Mouse (Mus musculus) G1E (cell line): ENCODE data around the gene Ablim1. TPM values are rescaled to one million over a fixed set of nuclear protein-coding genes. Genes with fewer than 3 reads are reported as not detected.

Source experiments
- ATAC-seq: 2 replicates; pipeline ENCODE4 v1.8.0; 2016; ENCODE audit warnings: mild to moderate bottlenecking; ENCODE audit not compliant: insufficient number of reproducible peaks, poor library complexity, low FRiP score, severe bottlenecking; ENCODE audit errors: extremely low read depth
- DNase-seq: peaks from one replicate; pipeline ENCODE4 v3.0.0; 2012; ENCODE audit warnings: low spot score
- H3K27me3 ChIP-seq: 2 replicates; pipeline ENCODE4 v1.6.1; 2012; ENCODE audit warnings: mild to moderate bottlenecking, low read length, inconsistent platforms; ENCODE audit not compliant: insufficient read depth
- H3K36me3 ChIP-seq: replicated peaks from 2 replicates; pipeline ENCODE3; 2012; ENCODE audit warnings: mild to moderate bottlenecking, inconsistent platforms
- H3K4me1 ChIP-seq: 2 replicates; pipeline ENCODE4 v1.6.1; 2012; ENCODE audit warnings: low read depth, low read length, inconsistent platforms, mixed read lengths; ENCODE audit not compliant: insufficient read depth
- H3K4me3 ChIP-seq: 2 replicates; pipeline ENCODE4 v1.5.1; 2012; ENCODE audit warnings: low read depth, mild to moderate bottlenecking, inconsistent platforms, low read length, moderate library complexity, mixed read lengths
- H3K9me3 ChIP-seq: replicated peaks from 2 replicates; pipeline ENCODE4 v1.6.1; 2012; ENCODE audit warnings: inconsistent platforms
- CTCF ChIP-seq: IDR thresholded peaks from 2 replicates; pipeline ENCODE4 v1.5.1; 2012; ENCODE audit warnings: low read depth, low read length, inconsistent platforms, mixed read lengths
- GATA1 ChIP-seq: IDR thresholded peaks from 2 replicates; pipeline ENCODE4 v1.6.1; 2012; ENCODE audit warnings: borderline replicate concordance, low read length, inconsistent platforms, mixed read lengths
- GATA2 ChIP-seq: IDR thresholded peaks from 2 replicates; pipeline ENCODE4 v1.6.1; 2012; ENCODE audit warnings: low read depth, low read length, inconsistent platforms, borderline replicate concordance
- POLR2AphosphoS5 ChIP-seq: IDR thresholded peaks from 2 replicates; pipeline ENCODE4 v1.6.1; 2012; ENCODE audit warnings: low read depth, low read length, inconsistent platforms; ENCODE audit not compliant: insufficient replicate concordance
- TAL1 ChIP-seq: conservative IDR thresholded peaks from 2 replicates; pipeline ENCODE4 v1.6.1; 2012; ENCODE audit warnings: low read depth, low read length, inconsistent platforms, mixed read lengths
- polyA plus RNA-seq: library from polyadenylated mRNA; stranded (reverse); fragments of >175 nt; gene quantifications from 2 replicates; pipeline ENCODE4 v1.2.3, GENCODE M21; 2012
- total RNA-seq, 2 experiments: library from RNA; stranded (forward) in 1 of 2; stranded (reverse) in 1 of 2; fragments of 200-1000 nt in 1 of 2; fragments of >200 nt in 1 of 2; fragmentation: Nextera tagmentation in 1 of 2; gene quantifications; 2 replicates each; pipeline ENCODE4 v1.2.3; 2014 to 2017

The Ablim1 gene
- total and polyA plus RNA-seq, 3 experiments = 0.08 to 0.71 TPM; not detected in 1

GRCm38 (mm10) chr19:56998910-56999309 is 315.8 kb downstream of the Ablim1 start:
- DNase-seq = no peak
- no peak for ATAC-seq
- Histone ChIP-seq H3K27me3 (peaks cover 4% of the 10 kb centered on the region; the same call in 1 of the 2 replicates), H3K9me3 (no peaks in the 10 kb centered on the region), H3K4me3 (no peak overlapping the region), H3K36me3 (no peaks in the 10 kb centered on the region), H3K4me1 (no peaks in the 10 kb centered on the region)
- TF ChIP-seq POLR2AphosphoS5 (no peak), GATA1 (no peak), TAL1 (no peak), CTCF (no peak), GATA2 (no peak)

GRCm38 (mm10) chr19:56998331-56998730 is 316.4 kb downstream of the Ablim1 start:
- ATAC-seq (no peak), DNase-seq (no peak)
- no peak for TF ChIP-seq GATA1
- TF ChIP-seq POLR2AphosphoS5 = no peak
- TF ChIP-seq GATA2 = no peak
- TF ChIP-seq TAL1 = no peak
- TF ChIP-seq CTCF = no peak
- no peaks in the 10 kb centered on the region for H3K9me3 ChIP-seq
- no peaks in the 10 kb centered on the region for H3K4me1 ChIP-seq
- H3K36me3 ChIP-seq = no peaks in the 10 kb centered on the region
- H3K4me3 ChIP-seq = no peak overlapping the region
- peaks cover 4% of the 10 kb centered on the region; the same call in 1 of the 2 replicates for H3K27me3 ChIP-seq

GRCm38 (mm10) chr19:56997164-56997599 is 317.5 kb downstream of the Ablim1 start:
- ATAC-seq (no peak), DNase-seq (no peak)
- H3K9me3 ChIP-seq = no peaks in the 10 kb centered on the region
- H3K36me3 ChIP-seq = no peaks in the 10 kb centered on the region
- no peak overlapping the region for H3K4me3 ChIP-seq
- H3K4me1 ChIP-seq = no peaks in the 10 kb centered on the region
- peaks cover 4% of the 10 kb centered on the region; the same call in 1 of the 2 replicates for H3K27me3 ChIP-seq
- TF ChIP-seq POLR2AphosphoS5 (no peak), GATA2 (no peak), GATA1 (no peak), CTCF (no peak), TAL1 (no peak)

DNA sequence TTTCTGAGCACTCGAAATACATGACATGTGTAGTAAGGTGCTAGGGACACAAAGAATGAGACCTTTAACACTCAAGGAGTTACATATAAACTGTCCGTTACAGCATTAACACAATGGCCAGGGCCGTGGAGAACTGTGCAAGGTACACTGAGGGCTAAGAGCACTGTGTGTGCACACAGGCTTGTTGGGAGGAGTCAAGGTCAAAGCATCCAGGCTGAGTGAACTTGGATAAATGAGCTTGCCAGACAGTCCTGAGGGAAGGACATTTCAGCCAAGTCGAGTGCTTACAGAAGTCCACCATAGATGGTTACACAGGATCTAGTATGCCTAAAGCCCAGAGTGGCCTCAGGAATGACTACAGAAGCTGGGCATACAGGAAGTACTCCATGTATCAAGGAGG is 319.3 kb downstream of the Ablim1 start:
- Histone ChIP-seq H3K27me3 (peaks cover 4% of the 10 kb centered on the region; the same call in 1 of the 2 replicates), H3K4me3 (no peak overlapping the region), H3K9me3 (no peaks in the 10 kb centered on the region), H3K36me3 (no peaks in the 10 kb centered on the region), H3K4me1 (no peaks in the 10 kb centered on the region)
- DNase-seq (no peak), ATAC-seq (no peak)
- TF ChIP-seq GATA1 (no peak), TAL1 (no peak), CTCF (no peak), POLR2AphosphoS5 (no peak), GATA2 (no peak)

- ATAC-seq = no peak
- Histone ChIP-seq H3K9me3 (no peaks in the 10 kb centered on the region), H3K4me1 (no peaks in the 10 kb centered on the region), H3K36me3 (no peaks in the 10 kb centered on the region), H3K27me3 (peaks cover 4% of the 10 kb centered on the region; the same call in 1 of the 2 replicates), H3K4me3 (no peak overlapping the region)
- TF ChIP-seq GATA2 = no peak
- no peak for TF ChIP-seq GATA1
- TF ChIP-seq CTCF = no peak
- TF ChIP-seq TAL1 = no peak
- TF ChIP-seq POLR2AphosphoS5 = no peak
- no peak for DNase-seq
Measured at GRCm38 (mm10) chr19:56994653-56995052, 320.1 kb downstream of the Ablim1 start.

GRCm38 (mm10) chr19:56993763-56994162 is 321.0 kb downstream of the Ablim1 start:
- DNase-seq (no peak), ATAC-seq (no peak)
- Histone ChIP-seq H3K4me3 (no peak overlapping the region), H3K36me3 (no peaks in the 10 kb centered on the region), H3K27me3 (peaks cover 4% of the 10 kb centered on the region; the same call in 1 of the 2 replicates), H3K9me3 (no peaks in the 10 kb centered on the region), H3K4me1 (no peaks in the 10 kb centered on the region)
- TF ChIP-seq GATA2 = no peak
- TF ChIP-seq POLR2AphosphoS5 = no peak
- TF ChIP-seq GATA1 = no peak

DNA sequence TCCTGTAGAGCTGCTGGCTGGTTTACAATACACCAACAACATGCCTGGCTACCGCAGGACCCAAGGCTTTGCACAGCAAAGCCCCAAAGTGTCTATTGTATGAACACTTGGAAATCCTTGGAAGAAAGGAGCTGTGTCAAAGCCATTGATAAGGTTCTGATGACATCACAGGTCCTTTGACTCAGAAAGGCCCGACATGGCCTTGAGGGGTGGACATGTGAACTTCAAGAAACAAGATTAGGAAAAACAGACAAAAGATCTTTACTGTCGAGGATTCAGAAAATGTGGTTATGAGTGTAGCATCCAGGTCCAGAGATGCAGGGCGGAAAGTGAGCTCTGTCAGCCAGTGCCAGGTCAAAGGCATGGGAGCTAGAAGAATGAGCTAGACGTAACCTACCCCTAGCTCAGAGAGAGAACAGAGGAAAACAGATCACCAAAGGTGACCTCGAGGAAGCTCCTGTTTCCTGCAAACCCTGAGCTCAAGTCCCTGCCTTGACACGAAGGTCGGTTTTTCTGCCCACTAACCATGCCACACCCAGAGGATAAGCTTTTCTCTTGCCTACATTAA is 321.7 kb downstream of the Ablim1 start:
- Histone ChIP-seq H3K4me3 (no peak overlapping the region), H3K36me3 (no peaks in the 10 kb centered on the region), H3K27me3 (peaks cover 4% of the 10 kb centered on the region; the same call in 1 of the 2 replicates), H3K4me1 (no peaks in the 10 kb centered on the region), H3K9me3 (no peaks in the 10 kb centered on the region)
- no peak for ATAC-seq
- DNase-seq = no peak
- TF ChIP-seq GATA1 = no peak
- no peak for TF ChIP-seq GATA2
- no peak for TF ChIP-seq CTCF
- no peak for TF ChIP-seq POLR2AphosphoS5
- no peak for TF ChIP-seq TAL1
